Mouse (Mus musculus) common myeloid progenitor, adult 5-6 weeks (primary cell): ENCODE results near the gene Snx27. TPM values are rescaled to one million over a fixed set of nuclear protein-coding genes. Genes with fewer than 3 reads are reported as not detected.

Source experiments
- ATAC-seq: replicated peaks from 2 replicates; pipeline ENCODE4 v1.8.0; 2016; ENCODE audit warnings: low read depth, mild to moderate bottlenecking, moderate TSS enrichment, inconsistent platforms; ENCODE audit not compliant: poor library complexity, severe bottlenecking
- total RNA-seq: library from RNA; stranded (forward); fragments of 200-1000, 187-1606 nt; gene quantifications from 2 replicates; pipeline ENCODE4 v1.2.3, GENCODE M21; 2017

Snx27 gene
- total RNA-seq, 1 experiment from 2014 or later = 24.8 TPM

DNA sequence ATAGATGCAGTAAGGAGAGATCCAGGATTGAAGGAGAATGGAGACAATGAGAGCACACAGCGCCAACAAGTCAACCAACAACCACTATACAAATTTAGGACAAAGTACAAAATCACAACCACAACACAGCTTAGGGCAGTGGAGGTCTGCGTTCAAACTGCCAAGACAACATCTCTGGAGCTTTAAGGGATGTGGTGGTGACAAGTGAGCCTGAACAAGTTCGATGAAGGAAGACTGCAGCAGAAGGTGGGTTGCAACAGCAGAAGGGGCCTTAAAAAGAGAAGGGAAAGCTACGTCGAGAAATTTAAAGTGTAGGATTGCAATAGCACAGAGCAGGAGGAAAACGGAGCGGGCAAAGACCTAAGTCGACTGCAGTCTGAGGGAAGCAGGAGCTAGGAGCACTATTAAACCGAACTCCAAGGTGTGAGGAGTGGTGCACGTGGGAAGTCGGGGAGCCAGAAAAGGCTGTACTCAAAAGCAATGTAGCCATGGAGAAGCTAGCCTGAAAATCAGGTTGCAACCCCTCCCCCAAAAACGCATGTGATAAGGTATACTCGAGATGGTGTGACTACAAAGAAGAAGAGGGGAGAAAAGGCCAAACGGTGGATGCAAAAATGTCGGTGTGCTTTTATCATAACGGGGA lies 1.3 kb downstream of the Snx27 start:
- 0 out of 2 replicates have a peak, but pooled peaks have one; percentile 6 for ATAC-seq

DNA sequence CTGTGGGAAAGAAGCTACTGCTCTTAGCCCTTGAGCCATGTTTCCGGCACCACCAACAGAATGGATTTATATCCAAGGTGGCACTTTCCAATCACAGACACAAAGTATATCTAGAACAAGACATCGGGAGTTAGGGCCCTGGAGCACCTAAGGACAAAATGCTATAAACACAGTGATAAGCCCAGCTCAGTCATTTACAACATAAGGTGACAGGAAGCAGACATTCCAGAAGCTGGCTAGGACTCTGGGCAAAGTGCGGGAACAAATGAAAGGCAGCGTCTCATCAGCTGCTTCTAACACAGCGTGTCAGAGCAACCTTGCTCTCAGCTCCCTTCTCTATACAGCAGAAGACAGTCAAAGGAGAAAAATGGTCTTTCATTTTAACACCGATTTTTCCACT lies 8.0 kb downstream of the Snx27 start:
- ATAC-seq = no peak

DNA sequence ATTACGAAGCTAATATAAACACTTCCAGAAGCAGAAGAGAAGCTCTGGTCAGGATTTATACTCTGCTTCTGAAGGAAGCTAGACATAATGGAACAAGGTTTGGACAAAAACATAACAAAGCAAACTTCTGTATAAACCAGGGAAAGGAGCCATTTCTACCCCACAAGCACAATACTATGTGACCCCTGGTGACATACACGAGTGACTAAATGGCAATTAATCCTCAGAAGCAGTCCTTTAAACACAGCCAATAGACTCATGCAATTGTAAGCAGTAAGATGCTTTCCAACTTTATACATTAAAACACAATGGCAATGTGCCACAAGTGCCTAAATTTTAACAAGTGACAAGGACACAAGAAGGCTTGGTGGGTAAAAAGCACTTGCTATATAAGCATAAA lies 15.3 kb downstream of the Snx27 start:
- no peak for ATAC-seq

DNA sequence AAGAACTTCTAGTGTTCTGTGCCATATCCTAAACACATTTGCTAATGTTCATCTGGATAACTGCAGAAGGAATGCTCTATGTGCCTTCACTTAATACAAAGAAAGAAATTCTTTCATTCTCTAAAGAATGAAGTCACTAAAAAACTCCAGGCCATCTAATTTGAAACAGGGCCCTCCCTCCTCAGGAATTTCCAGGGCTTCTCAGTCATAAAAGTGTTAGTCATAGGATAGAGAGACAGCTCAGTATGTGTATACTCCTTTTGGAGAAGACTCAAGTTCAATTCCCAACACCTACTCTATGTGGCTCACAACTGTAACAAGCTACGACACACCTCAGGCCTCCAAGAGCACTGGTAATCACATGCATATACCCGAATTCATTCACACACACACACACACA lies 17.0 kb downstream of the Snx27 start:
- ATAC-seq = no peak

DNA sequence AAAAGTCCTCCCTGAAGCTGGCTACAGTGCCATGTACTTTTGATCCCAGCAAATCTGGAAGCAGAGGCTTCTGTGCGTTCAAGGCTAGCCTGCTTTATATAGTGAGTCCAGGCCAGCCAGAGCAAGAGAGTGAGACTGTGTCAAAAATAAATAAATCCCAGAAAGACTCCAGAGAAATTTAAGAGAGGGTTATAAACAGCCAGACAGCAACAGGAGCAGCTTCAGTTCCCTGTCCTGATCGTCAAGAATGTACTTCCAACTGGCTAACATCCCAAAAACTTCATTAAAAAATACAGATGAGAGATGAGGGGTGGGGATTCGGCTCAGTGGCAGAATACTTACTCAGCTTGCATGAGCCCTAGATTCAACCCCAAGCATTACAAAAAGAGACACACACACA lies 17.4 kb downstream of the Snx27 start:
- no peak for ATAC-seq

DNA sequence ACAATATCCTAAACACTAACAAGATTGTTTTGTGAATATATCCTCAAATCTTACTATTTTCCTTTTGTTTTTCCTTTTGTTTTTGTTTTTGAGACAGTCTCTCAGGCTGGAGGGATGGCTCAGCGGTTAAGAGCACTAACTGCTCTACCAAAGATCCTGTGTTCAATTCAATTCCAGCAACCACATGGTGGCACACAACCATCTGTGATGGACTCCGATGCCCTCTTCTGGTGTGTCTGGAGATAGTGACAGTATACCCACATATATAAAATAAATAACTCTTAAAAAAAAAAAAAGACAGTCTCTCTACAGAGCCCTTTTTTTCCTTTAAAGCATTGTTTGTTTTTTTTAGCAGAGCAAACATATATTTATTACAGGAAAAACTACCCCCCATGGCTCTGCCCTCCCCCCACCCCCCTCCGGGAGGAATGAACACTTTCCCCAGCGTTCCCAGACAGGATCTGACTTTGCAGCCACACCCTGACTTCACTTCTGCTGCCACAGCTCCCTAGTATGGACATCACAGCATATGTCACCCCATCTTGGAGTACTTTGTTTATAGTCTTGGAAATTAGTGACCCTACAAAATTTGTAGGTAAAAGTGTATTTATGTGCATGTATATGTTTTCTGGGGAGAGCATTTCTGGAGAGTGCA lies 18.0 kb downstream of the Snx27 start:
- no peak for ATAC-seq

DNA sequence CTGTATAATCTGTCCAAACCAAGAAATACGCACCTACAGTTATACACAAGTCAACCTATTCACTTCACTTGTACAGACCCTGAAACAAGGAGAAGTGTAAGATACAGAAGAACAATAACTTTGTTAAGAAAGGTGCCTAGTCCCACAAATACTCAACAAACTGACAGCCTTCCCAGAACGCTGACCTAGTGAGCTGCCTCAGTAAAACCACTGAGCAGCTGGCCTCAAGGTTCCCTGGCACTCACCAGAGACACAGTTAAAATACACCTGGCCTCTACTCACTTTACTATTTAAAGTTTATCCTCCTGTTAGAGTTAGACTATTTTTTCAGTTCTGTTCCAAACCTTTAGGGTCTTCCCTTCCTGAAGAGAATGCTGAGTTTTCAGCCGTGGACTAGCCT lies 19.4 kb downstream of the Snx27 start:
- no peak for ATAC-seq

DNA sequence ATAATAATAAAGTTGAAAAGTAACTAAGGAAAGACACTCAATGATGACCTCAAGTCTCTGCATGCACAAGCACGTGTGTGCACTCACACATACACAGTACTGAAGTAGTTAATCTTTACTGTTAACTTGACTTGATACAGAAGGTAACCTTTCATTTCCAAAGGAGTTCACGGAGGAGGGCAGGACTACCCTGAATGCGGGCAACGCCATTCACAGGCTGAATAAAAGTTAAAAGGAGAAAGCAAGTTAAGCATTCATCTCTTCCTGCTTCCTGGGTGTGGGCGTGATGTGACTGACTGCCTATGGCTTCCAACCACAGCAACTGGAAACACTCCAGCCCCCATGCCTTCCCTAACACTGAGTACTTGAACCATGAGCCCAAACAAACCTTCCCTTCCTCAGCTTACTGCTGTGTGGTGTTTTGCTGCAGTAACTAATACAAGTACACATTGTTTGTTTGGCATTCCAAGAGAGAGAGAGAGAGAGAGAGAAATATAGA lies 22.5 kb downstream of the Snx27 start:
- ATAC-seq = no peak

DNA sequence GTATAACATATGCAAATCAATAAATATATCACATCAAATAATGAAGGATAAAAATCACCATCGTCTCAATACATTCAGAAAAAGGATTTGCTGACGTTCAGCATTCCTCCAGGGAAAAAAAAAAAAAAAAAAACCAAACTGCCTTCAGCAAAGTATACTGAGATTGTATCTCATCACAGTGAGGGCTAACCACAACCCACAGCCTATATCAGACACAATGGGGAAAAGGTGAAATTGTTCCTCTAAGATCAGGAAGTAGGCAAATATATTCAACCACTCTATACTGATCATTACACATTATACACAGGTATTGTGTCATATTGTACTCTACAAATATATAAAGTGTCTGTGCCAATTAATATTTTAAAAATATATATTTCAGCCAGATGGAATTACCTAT lies 33.5 kb downstream of the Snx27 start:
- ATAC-seq = no peak

DNA sequence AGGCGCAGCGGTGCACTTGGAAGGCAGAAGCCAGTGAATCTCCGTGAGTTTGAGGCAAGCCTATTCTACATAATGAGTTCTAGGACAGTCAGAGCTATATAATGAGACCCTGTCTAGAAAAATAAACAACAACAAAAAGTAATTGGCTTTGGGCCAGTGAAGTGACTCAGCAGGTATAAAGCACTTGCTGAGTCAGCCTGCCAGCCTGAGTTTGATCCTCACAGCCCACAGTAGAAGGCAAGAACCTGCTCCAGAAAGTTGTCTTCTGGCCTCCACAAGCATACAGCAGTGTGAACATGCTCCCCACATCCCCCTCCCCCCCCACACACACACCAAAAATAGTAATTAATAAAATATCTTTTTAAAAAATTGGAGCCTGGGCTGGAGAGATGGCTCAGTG lies 45.3 kb downstream of the Snx27 start:
- no peak for ATAC-seq

DNA sequence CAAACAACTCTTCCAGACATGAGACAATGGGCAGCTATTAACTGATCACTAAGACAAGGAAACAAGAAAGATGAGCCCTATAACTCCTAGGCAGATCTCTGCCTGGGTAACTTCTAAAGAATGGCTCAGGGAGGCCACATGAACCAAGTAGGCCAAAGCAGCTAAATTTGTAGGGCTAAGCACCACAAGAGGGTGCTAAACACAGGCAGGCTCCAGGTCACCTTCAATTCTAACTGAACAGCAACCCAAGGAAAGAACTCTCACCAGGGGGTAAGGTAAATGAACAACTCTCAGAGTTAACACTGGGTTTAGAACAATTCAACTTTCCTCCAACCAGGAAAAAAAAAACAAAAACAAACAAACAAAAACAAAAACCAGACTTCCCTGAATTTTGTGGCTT lies 48.5 kb downstream of the Snx27 start:
- peak; percentile 71; the same call in 1 of the 2 replicates for ATAC-seq

DNA sequence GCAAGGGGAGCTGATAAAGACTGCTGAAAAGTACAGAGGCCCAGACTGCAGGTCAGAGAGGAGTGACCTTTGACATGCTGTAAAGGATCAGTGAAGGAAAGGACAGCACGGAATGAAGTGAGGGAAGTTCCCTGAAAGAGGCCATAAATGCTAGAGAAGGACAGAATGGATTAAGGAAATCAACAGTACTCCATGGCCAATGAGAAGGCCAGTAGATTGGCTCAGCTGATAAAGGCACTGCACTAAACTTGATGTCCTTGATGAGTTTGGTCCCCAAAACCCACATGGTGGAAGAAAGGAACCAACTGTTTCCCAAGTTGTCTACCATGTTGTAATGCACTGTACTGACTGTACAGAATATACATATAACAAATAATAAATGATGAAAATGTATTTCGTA lies 55.8 kb downstream of the Snx27 start:
- no peak for ATAC-seq

DNA sequence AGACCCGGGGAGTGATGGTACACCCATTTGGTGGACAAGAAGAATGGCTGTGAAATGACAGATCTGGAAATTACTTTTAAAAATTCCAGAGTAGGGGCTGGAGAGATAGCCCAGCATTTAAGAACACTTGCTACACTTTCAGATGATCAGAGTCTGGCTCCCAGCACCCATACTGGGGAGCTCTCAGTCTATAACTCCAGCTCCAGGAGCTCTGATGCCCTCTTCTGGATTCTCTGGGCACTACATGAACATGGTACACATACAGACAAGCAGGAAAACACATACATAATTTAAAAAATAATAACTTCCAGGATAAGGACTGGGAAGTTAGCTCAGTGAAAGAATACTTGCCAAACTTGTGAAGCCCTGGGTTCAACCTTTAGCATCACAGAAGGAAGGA lies 75.9 kb downstream of the Snx27 start:
- ATAC-seq = no peak

DNA sequence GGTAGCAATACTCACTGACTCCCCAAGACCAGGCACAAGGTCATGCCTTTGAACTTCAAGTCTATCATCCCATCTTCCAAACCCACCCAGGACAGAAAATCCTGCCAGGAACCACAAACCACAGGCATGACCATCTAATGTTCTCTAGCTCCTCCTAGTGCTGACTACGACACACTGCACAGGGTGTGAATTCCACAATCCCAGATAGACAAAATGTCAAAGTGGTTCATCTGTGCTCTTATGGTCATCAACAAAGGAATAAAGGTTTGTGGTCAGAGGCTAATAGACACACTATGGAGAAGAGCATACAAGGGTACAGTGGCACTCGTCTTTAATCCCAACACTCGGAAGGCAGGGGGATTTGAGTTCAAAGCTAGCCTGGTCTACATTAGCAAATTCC lies 80.3 kb downstream of the Snx27 start:
- ATAC-seq = peak; percentile 97

DNA sequence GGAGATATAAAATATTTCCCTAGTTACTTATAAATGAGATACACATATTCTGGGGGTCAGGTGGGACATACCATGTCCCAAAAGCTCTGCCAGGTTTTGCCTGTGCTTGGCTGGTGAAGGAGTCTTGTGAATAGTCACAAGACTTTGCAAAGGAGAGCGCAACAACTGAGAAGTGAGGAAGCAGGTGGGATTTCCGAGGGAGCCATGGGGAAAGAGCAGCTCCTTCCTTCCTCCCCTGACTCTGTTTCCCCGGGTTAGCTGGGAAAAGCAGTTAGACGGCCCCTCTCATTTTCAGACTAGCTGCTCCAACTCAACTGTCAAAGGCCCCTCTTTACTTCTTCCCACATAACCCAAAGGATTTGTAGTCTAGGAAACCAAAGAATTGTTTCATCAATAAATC lies 85.4 kb downstream of the Snx27 start:
- ATAC-seq = no peak

DNA sequence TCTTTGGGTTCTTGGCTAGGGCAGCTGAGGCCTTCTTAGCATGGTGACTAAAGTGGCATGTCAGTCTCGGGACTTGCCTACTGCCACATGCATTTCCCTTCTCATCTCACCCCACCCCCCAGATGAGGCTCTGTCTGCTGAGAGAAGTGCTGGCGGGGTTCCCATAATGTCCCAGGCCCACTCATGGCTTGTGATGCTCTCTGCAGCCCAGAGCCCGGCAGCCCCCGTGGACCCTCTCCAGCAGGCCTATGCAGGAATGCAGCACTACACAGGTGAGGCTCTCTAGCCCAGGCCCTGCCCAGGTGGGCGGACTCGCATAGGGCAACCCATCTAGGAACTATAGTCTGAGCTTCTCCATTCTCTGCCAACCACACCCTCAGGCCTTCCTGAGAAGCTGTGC lies 94.9 kb downstream of the Snx27 start:
- no peak for ATAC-seq

DNA sequence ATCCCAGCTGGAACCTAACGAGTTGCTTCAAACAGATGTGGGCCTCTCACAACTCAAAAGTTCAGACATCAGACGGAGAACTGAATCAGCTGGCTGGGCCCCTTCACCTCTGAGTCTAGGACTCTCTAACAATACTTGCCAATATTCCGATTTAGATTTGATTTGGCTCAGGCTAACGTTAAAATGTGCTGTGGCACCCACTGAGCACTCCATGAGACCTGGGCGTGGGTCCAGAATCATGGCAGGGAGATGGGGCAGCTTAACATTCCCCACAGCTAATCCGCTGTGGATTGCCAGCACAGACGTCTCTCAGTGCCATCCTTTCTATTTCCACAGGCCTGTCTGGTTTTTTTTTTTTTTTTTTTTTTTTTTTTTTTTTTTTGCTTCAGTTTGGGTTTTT lies 96.6 kb downstream of the Snx27 start:
- no peak for ATAC-seq

DNA sequence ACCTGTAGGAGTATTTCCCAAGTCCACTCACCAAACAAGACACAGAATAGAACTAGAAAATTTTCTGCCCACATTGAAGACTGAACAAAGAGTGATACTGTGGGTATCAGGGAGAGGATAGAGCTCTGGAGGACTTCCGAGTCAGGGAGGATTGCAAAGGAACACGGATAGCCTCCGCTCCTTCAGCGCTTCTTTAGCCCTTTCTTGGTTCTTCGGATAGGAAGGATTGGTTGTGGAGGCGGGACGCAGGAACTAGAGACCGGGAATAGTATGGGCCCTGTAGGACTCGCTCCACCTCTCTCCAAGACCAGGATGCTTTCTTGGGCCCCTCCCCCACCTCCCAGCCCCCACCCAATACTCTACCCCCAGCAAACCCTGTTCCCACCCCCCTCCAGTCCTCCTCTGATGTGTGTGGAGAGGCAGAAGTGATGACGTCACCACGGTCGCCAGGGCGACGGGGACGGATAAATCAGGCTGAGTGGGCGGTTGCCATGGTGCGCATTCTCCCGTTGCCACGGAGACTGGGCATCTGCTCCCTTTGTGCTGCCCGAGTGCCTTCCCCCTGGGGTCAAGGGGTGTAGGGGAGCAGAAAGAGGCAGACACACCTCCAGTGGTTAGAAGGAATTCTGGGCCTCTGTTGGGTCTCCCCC lies 98.6 kb downstream of the Snx27 start:
- no peak for ATAC-seq

DNA sequence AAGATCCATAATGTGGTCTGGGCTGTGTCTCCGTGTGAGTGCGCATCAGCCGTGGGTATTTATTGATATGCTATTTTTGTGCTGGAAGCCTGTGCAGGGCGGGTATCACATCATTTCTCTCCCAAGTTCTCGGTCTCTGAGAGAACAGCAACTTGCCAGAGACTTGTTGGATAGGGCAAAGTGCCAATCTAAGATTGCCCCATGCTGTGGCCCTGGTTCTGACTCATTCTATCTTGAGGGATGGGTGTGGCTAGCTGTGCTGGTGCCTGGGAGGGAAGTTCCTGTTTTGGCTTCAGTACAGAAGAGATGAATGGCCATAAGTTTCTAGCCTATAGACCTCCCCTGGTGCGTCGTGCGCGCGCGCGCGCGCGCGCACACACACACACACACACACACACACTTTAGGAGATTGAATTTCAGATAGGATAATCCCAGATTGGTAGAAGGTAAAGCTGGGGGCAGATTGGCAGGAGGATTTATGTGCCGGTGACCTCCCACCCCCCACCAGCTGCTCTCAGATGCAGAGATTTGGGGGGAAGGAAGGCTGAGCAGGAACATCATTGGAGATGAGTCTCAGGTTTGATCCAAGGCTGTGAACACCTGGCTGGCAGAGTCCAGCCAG lies 99.6 kb downstream of the Snx27 start:
- peak; percentile 54 for ATAC-seq

DNA sequence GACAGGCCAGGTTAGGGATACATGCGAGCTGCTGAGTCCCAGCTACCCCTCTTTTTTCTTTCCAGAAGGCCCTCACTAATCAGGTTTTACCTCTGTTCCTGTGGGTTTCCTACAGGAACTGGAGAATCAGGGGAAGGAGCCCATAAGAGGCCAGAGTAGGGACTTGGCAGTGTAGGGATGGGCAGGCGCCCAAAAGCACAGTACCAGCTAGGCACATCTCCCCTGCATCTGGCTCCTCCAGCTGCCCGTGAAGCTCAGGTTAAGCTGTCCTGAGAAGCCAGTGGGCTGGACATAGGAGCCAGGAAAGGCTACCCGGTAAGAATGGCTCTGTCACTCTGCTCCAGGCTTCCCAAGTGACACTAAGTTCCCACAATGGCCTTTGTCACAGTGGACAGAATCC lies 101.1 kb downstream of the Snx27 start:
- ATAC-seq = no peak

DNA sequence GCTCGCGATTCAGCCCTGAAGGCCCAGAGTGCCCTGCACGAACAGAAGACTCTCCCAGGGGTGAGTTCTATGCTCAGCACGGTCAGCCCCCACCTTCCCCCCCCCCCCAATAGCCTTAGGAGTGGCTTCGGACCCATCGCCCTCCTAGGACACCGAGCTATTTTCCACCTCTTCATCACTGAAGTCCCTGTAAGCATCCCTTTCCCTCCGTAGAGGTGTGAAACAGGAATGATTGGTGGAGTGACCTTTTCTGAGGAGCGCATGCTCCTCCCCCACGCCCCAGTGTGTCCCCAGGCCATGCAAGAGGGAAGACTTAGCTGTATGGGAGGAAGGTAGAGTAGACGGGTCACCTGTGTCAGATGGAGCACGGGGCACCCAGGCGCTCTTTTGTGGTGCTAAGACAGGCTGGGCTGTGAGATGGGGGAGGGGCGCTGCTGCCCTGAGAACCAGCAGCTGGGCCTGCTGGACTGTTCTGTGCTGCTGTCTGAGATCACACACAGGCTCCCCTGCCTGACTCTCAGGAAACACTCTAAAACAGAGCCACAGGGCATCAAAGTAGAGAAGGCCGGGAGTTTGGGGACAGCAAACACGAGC lies 102.1 kb downstream of the Snx27 start, which contains the start of gene Riiad1:
Riiad1 (minus strand) TSS at position 51 of the 594 bp plus-strand sequence.
- no peak for ATAC-seq
